Mouse (Mus musculus) c-Kit-positive CD71-positive TER-119-positive erythroid progenitor cells, embryonic 14.5 days (primary cell): ENCODE results near the gene Bst1.
A peak's percentile ranks its signal among the peaks of the same experiment; 100 is the strongest.

Experiments
- DNase-seq: peaks from one replicate; pipeline ENCODE4 v3.0.0-alpha.2; 2013; ENCODE audit warnings: low spot score

Gene Bst1

GRCm38 (mm10) chr5:43859663-43860062, 41.0 kb downstream of the Bst1 start:
- DNase-seq = no peak

GRCm38 (mm10) chr5:43860096-43860495, 41.4 kb downstream of the Bst1 start:
- DNase-seq = no peak

GRCm38 (mm10) chr5:43860670-43861431, 42.2 kb downstream of the Bst1 start:
- no peak for DNase-seq

GRCm38 (mm10) chr5:43863642-43864041, 45.0 kb downstream of the Bst1 start:
- DNase-seq = no peak

GRCm38 (mm10) chr5:43865316-43865715, 46.6 kb downstream of the Bst1 start:
- DNase-seq = no peak

GRCm38 (mm10) chr5:43868253-43868652, 49.6 kb downstream of the Bst1 start, which contains the start of gene Cd38:
Gene Cd38, plus strand, starts transcription at chr5:43868553.
- DNase-seq = no peak

GRCm38 (mm10) chr5:43868711-43869600, 50.3 kb downstream of the Bst1 start:
- no peak for DNase-seq

GRCm38 (mm10) chr5:43871845-43872244, 53.2 kb downstream of the Bst1 start:
- no peak for DNase-seq

- no peak for DNase-seq
Observed at GRCm38 (mm10) chr5:43872652-43873051, 54.0 kb downstream of the Bst1 start.

GRCm38 (mm10) chr5:43882034-43882433, 63.3 kb downstream of the Bst1 start:
- DNase-seq = no peak

GRCm38 (mm10) chr5:43885060-43885820, 66.6 kb downstream of the Bst1 start:
- no peak for DNase-seq

GRCm38 (mm10) chr5:43892386-43892785, 73.7 kb downstream of the Bst1 start:
- peak; percentile 3 for DNase-seq
